Mouse (Mus musculus): ENCODE data around the gene Acot1. TPM values are rescaled to one million over a fixed set of nuclear protein-coding genes. Genes with fewer than 3 reads are reported as not detected.
"Not testable (repeated sequence)": the region's sequence is repeated elsewhere in the genome, so short reads cannot be mapped to it uniquely, and the experiment has no call there.

Gene Acot1
- polyA plus RNA-seq, 1 experiment: 2.7 TPM

- Histone ChIP-seq H3K36me3 (ENCODE audit: control insufficient read depth, insufficient read depth, low read length) (no peaks in the 10 kb centered on the region), H3K4me1 (ENCODE audit: control insufficient read depth, insufficient read depth, insufficient read length, low read length) (peaks cover 11% of the 10 kb centered on the region; the same call in 1 of the 2 replicates), H3K27me3 (ENCODE audit: control insufficient read depth, insufficient read depth, low read length) (no peaks in the 10 kb centered on the region), H3K27ac (ENCODE audit: insufficient read depth, low read depth, low read length) (no peak overlapping the region), H3K4me3 (ENCODE audit: low read depth, low read length) (no peak overlapping the region)
- WGBS: 10% methylated on average over 4 of the region's 4 CpGs
- TF ChIP-seq POLR2A (IDR thresholded peaks at IDR 0.05; ENCODE audit: low read depth, low read length) (no peak), CTCF (IDR thresholded peaks at IDR 0.05; ENCODE audit: extremely low read depth, insufficient read length, insufficient replicate concordance, low read depth, low read length) (no peak)
These were observed 24.8 kb downstream of the Acot1 start for GRCm38 (mm10) chr12:84034108-84034507.

GRCm38 (mm10) chr12:84038241-84038640 lies 29.0 kb downstream of the Acot1 start, which contains the start of gene Acot4:
Acot4 (plus strand) TSS chr12:84038379.
- H3K4me3 ChIP-seq (ENCODE audit: low read depth, low read length): peak within 1 kb of the TSS; percentile 79
- WGBS: 11% methylated on average over 32 of the region's 32 CpGs
- not testable (repeated sequence) for H3K27me3 ChIP-seq (ENCODE audit: control insufficient read depth, insufficient read depth, low read length); H3K36me3 ChIP-seq (ENCODE audit: control insufficient read depth, insufficient read depth, low read length)
- peaks cover 15% of the 10 kb centered on the region; the same call in 1 of the 2 replicates for H3K4me1 ChIP-seq (ENCODE audit: control insufficient read depth, insufficient read depth, insufficient read length, low read length)
- peak within 1 kb of the TSS; percentile 78 for H3K27ac ChIP-seq (ENCODE audit: insufficient read depth, low read depth, low read length)

GRCm38 (mm10) chr12:84038691-84039111 lies 29.4 kb downstream of the Acot1 start, which contains the start of gene Gm49366:
Gm49366 (plus strand) TSS chr12:84038935.
- not testable (repeated sequence) for H3K36me3 ChIP-seq (ENCODE audit: control insufficient read depth, insufficient read depth, low read length); H3K27me3 ChIP-seq (ENCODE audit: control insufficient read depth, insufficient read depth, low read length)
- Histone ChIP-seq H3K27ac (ENCODE audit: insufficient read depth, low read depth, low read length) (peak within 1 kb of the TSS; percentile 78), H3K4me3 (ENCODE audit: low read depth, low read length) (peak within 1 kb of the TSS; percentile 79), H3K4me1 (ENCODE audit: control insufficient read depth, insufficient read depth, insufficient read length, low read length) (peaks cover 13% of the 10 kb centered on the region; the same call in 1 of the 2 replicates)
- 5% methylated on average over 39 of the region's 39 CpGs for WGBS

- WGBS: 39% methylated on average over 5 of the region's 5 CpGs
- peaks cover 14% of the 10 kb centered on the region; the same call in 1 of the 2 replicates for H3K4me1 ChIP-seq (ENCODE audit: control insufficient read depth, insufficient read depth, insufficient read length, low read length)
- H3K4me3 ChIP-seq (ENCODE audit: low read depth, low read length): no peak overlapping the region
- peaks cover 3% of the 10 kb centered on the region; the same call in 1 of the 2 replicates for H3K36me3 ChIP-seq (ENCODE audit: control insufficient read depth, insufficient read depth, low read length)
- no peaks in the 10 kb centered on the region for H3K27me3 ChIP-seq (ENCODE audit: control insufficient read depth, insufficient read depth, low read length)
- TF ChIP-seq CTCF (IDR thresholded peaks at IDR 0.05; ENCODE audit: extremely low read depth, insufficient read length, insufficient replicate concordance, low read depth, low read length): no peak
- TF ChIP-seq POLR2A (IDR thresholded peaks at IDR 0.05; ENCODE audit: low read depth, low read length): no peak
- H3K27ac ChIP-seq (ENCODE audit: insufficient read depth, low read depth, low read length): no peak overlapping the region
These were observed 33.0 kb downstream of the Acot1 start for GRCm38 (mm10) chr12:84042248-84042647.

- Histone ChIP-seq H3K36me3 (ENCODE audit: control insufficient read depth, insufficient read depth, low read length) (peaks cover 3% of the 10 kb centered on the region; the same call in 1 of the 2 replicates), H3K4me1 (ENCODE audit: control insufficient read depth, insufficient read depth, insufficient read length, low read length) (peaks cover 9% of the 10 kb centered on the region; the same call in 1 of the 2 replicates), H3K27ac (ENCODE audit: insufficient read depth, low read depth, low read length) (no peak overlapping the region), H3K4me3 (ENCODE audit: low read depth, low read length) (no peak overlapping the region), H3K27me3 (ENCODE audit: control insufficient read depth, insufficient read depth, low read length) (no peaks in the 10 kb centered on the region)
- no peak for TF ChIP-seq POLR2A (IDR thresholded peaks at IDR 0.05; ENCODE audit: low read depth, low read length)
- no peak for TF ChIP-seq CTCF (IDR thresholded peaks at IDR 0.05; ENCODE audit: extremely low read depth, insufficient read length, insufficient replicate concordance, low read depth, low read length)
- 60% methylated on average over 2 of the region's 2 CpGs for WGBS
These were observed 34.8 kb downstream of the Acot1 start for GRCm38 (mm10) chr12:84044045-84044444.

GRCm38 (mm10) chr12:84046906-84047305 lies 37.6 kb downstream of the Acot1 start:
- WGBS: 98% methylated on average over 1 of the region's 1 CpGs
- Histone ChIP-seq H3K4me3 (ENCODE audit: low read depth, low read length) (no peak overlapping the region), H3K36me3 (ENCODE audit: control insufficient read depth, insufficient read depth, low read length) (peaks cover 3% of the 10 kb centered on the region; the same call in 1 of the 2 replicates), H3K27me3 (ENCODE audit: control insufficient read depth, insufficient read depth, low read length) (no peaks in the 10 kb centered on the region), H3K4me1 (ENCODE audit: control insufficient read depth, insufficient read depth, insufficient read length, low read length) (peaks cover 3% of the 10 kb centered on the region; the same call in 1 of the 2 replicates), H3K27ac (ENCODE audit: insufficient read depth, low read depth, low read length) (no peak overlapping the region)
- TF ChIP-seq CTCF (IDR thresholded peaks at IDR 0.05; ENCODE audit: extremely low read depth, insufficient read length, insufficient replicate concordance, low read depth, low read length) (no peak), POLR2A (IDR thresholded peaks at IDR 0.05; ENCODE audit: low read depth, low read length) (no peak)

- H3K4me1 ChIP-seq (ENCODE audit: control insufficient read depth, insufficient read depth, insufficient read length, low read length); H3K4me3 ChIP-seq (ENCODE audit: low read depth, low read length); H3K36me3 ChIP-seq (ENCODE audit: control insufficient read depth, insufficient read depth, low read length); H3K27ac ChIP-seq (ENCODE audit: insufficient read depth, low read depth, low read length): not testable (repeated sequence)
- H3K27me3 ChIP-seq (ENCODE audit: control insufficient read depth, insufficient read depth, low read length): peaks cover 12% of the 10 kb centered on the region
- 81% methylated on average over 5 of the region's 5 CpGs for WGBS
These were observed 41.5 kb downstream of the Acot1 start for GRCm38 (mm10) chr12:84050744-84051143.

GRCm38 (mm10) chr12:84051937-84052474 lies 42.7 kb downstream of the Acot1 start, which contains the start of gene Acot3:
Acot3 (plus strand) TSS chr12:84052144.
- TF ChIP-seq POLR2A (IDR thresholded peaks at IDR 0.05; ENCODE audit: low read depth, low read length): no peak
- TF ChIP-seq CTCF (IDR thresholded peaks at IDR 0.05; ENCODE audit: extremely low read depth, insufficient read length, insufficient replicate concordance, low read depth, low read length): no peak
- Histone ChIP-seq H3K4me1 (ENCODE audit: control insufficient read depth, insufficient read depth, insufficient read length, low read length) (peaks cover 3% of the 10 kb centered on the region; the same call in 1 of the 2 replicates), H3K4me3 (ENCODE audit: low read depth, low read length) (no peak within 1 kb of the TSS), H3K27me3 (ENCODE audit: control insufficient read depth, insufficient read depth, low read length) (peaks cover 12% of the 10 kb centered on the region), H3K27ac (ENCODE audit: insufficient read depth, low read depth, low read length) (no peak within 1 kb of the TSS), H3K36me3 (ENCODE audit: control insufficient read depth, insufficient read depth, low read length) (no peaks in the 10 kb centered on the region)
- WGBS: 78% methylated on average over 5 of the region's 5 CpGs
